Mouse (Mus musculus): Measurements from ENCODE around the gene Pax8. TPM values are rescaled to one million over a fixed set of nuclear protein-coding genes. Genes with fewer than 3 reads are reported as not detected.

Pax8 gene
- 3.3 and 3.6 TPM in 2 replicates for polyA plus RNA-seq (2015; fragmentation: Nextera tagmentation; extraction: Ambion mirVana)

- Histone ChIP-seq H3K27ac (no peak within 1 kb of the TSS), H3K9ac (no peak within 1 kb of the TSS), H3K4me2 (peak within 1 kb of the TSS; percentile 62), H3K9me3 (no peaks in the 10 kb centered on the region), H3K4me3 (peak within 1 kb of the TSS; percentile 34), H3K4me1 (peaks cover 12% of the 10 kb centered on the region), H3K27me3 (replicated peaks) (peaks cover 64% of the 10 kb centered on the region), H3K36me3 (replicated peaks) (no peaks in the 10 kb centered on the region)
- WGBS: 17% methylated on average over 9 of the region's 9 CpGs
- peak; percentile 52; the same call in 1 of the 2 replicates for ATAC-seq (replicated peaks)
These were observed at the start of gene Pax8 for GRCm38 (mm10) chr2:24475420-24475819. Pax8 (minus strand) TSS chr2:24475599.

GRCm38 (mm10) chr2:24521430-24522226 lies 46.2 kb upstream of the Pax8 start:
- under 1% methylated on average over 33 of the region's 33 CpGs for WGBS

GRCm38 (mm10) chr2:24520576-24521272 lies 45.3 kb upstream of the Pax8 start:
- Histone ChIP-seq H3K4me2 (peak overlapping the region; percentile 65), H3K4me3 (peak overlapping the region; percentile 42), H3K9ac (0 out of 2 replicates have a peak overlapping the region, but pooled peaks have one; percentile 34), H3K36me3 (replicated peaks) (no peaks in the 10 kb centered on the region), H3K4me1 (peaks cover 4% of the 10 kb centered on the region; the same call in 1 of the 2 replicates), H3K9me3 (no peaks in the 10 kb centered on the region), H3K27me3 (replicated peaks) (peaks cover 6% of the 10 kb centered on the region; the same call in 1 of the 2 replicates), H3K27ac (no peak overlapping the region)
- peak; percentile 55; the same call in 1 of the 2 replicates for ATAC-seq (replicated peaks)
- WGBS: 32% methylated on average over 9 of the region's 9 CpGs

More at GRCm38 (mm10) chr2:24521430-24522226, 46.2 kb upstream of the Pax8 start:
- Histone ChIP-seq H3K4me2 (peak overlapping the region; percentile 65), H3K4me3 (peak overlapping the region; percentile 42), H3K9me3 (no peaks in the 10 kb centered on the region), H3K9ac (peak overlapping the region; percentile 34), H3K27ac (no peak overlapping the region), H3K36me3 (replicated peaks) (no peaks in the 10 kb centered on the region), H3K4me1 (peaks cover 4% of the 10 kb centered on the region; the same call in 1 of the 2 replicates), H3K27me3 (replicated peaks) (peaks cover 6% of the 10 kb centered on the region; the same call in 1 of the 2 replicates)
- peak; percentile 88 for ATAC-seq (replicated peaks)

- 88% methylated on average over 3 of the region's 3 CpGs for WGBS
These were observed 41.5 kb upstream of the Pax8 start for GRCm38 (mm10) chr2:24516946-24517345.

GRCm38 (mm10) chr2:24507359-24507758 lies 32.0 kb upstream of the Pax8 start:
- Histone ChIP-seq H3K9me3 (no peaks in the 10 kb centered on the region), H3K27ac (no peak overlapping the region), H3K4me1 (no peaks in the 10 kb centered on the region), H3K27me3 (replicated peaks) (no peaks in the 10 kb centered on the region), H3K9ac (no peak overlapping the region), H3K36me3 (replicated peaks) (no peaks in the 10 kb centered on the region), H3K4me3 (no peak overlapping the region), H3K4me2 (no peak overlapping the region)
- WGBS: 68% methylated on average over 3 of the region's 3 CpGs
- no peak for ATAC-seq (replicated peaks)

More at GRCm38 (mm10) chr2:24516946-24517345, 41.5 kb upstream of the Pax8 start:
- Histone ChIP-seq H3K4me3 (no peak overlapping the region), H3K4me2 (no peak overlapping the region), H3K27ac (no peak overlapping the region), H3K36me3 (replicated peaks) (no peaks in the 10 kb centered on the region), H3K4me1 (peaks cover 4% of the 10 kb centered on the region; the same call in 1 of the 2 replicates), H3K9me3 (no peaks in the 10 kb centered on the region), H3K27me3 (replicated peaks) (peaks cover 6% of the 10 kb centered on the region; the same call in 1 of the 2 replicates), H3K9ac (no peak overlapping the region)
- ATAC-seq (replicated peaks): no peak

- H3K9me3 ChIP-seq: no peaks in the 10 kb centered on the region
- H3K9ac ChIP-seq: no peak overlapping the region
- peak; percentile 70 for ATAC-seq (replicated peaks)
- WGBS: 13% methylated on average over 5 of the region's 5 CpGs
- no peaks in the 10 kb centered on the region for H3K4me1 ChIP-seq
- no peak overlapping the region for H3K4me3 ChIP-seq
- H3K36me3 ChIP-seq (replicated peaks): no peaks in the 10 kb centered on the region
- no peak overlapping the region for H3K4me2 ChIP-seq
- no peak overlapping the region for H3K27ac ChIP-seq
- H3K27me3 ChIP-seq (replicated peaks): no peaks in the 10 kb centered on the region
These were observed 27.6 kb upstream of the Pax8 start for GRCm38 (mm10) chr2:24502963-24503471.

- Histone ChIP-seq H3K27me3 (replicated peaks) (no peaks in the 10 kb centered on the region), H3K36me3 (replicated peaks) (no peaks in the 10 kb centered on the region), H3K4me2 (no peak overlapping the region), H3K4me3 (no peak overlapping the region), H3K4me1 (no peaks in the 10 kb centered on the region), H3K9me3 (no peaks in the 10 kb centered on the region), H3K9ac (no peak overlapping the region), H3K27ac (no peak overlapping the region)
- ATAC-seq (replicated peaks): no peak
- WGBS: 59% methylated on average over 2 of the region's 2 CpGs
These were observed 25.5 kb upstream of the Pax8 start for GRCm38 (mm10) chr2:24500921-24501320.

GRCm38 (mm10) chr2:24490564-24490963 lies 15.2 kb upstream of the Pax8 start:
- ATAC-seq (replicated peaks): no peak
- no peak overlapping the region for H3K9ac ChIP-seq
- H3K9me3 ChIP-seq: no peaks in the 10 kb centered on the region
- H3K4me1 ChIP-seq: no peaks in the 10 kb centered on the region
- H3K4me3 ChIP-seq: no peak overlapping the region
- H3K27ac ChIP-seq: no peak overlapping the region
- H3K27me3 ChIP-seq (replicated peaks): no peaks in the 10 kb centered on the region
- WGBS: 50% methylated on average over 6 of the region's 6 CpGs
- H3K36me3 ChIP-seq (replicated peaks): no peaks in the 10 kb centered on the region
- H3K4me2 ChIP-seq: no peak overlapping the region

GRCm38 (mm10) chr2:24488660-24489059 lies 13.3 kb upstream of the Pax8 start:
- Histone ChIP-seq H3K4me2 (no peak overlapping the region), H3K4me3 (no peak overlapping the region), H3K9ac (no peak overlapping the region), H3K27ac (no peak overlapping the region), H3K9me3 (no peaks in the 10 kb centered on the region), H3K27me3 (replicated peaks) (no peaks in the 10 kb centered on the region), H3K36me3 (replicated peaks) (no peaks in the 10 kb centered on the region), H3K4me1 (no peaks in the 10 kb centered on the region)
- ATAC-seq (replicated peaks): no peak
- WGBS: 79% methylated on average over 3 of the region's 3 CpGs

- no peak overlapping the region for H3K4me3 ChIP-seq
- no peaks in the 10 kb centered on the region for H3K27me3 ChIP-seq (replicated peaks)
- WGBS: 74% methylated on average over 4 of the region's 4 CpGs
- no peaks in the 10 kb centered on the region for H3K9me3 ChIP-seq
- no peak overlapping the region for H3K4me2 ChIP-seq
- no peak overlapping the region for H3K9ac ChIP-seq
- no peaks in the 10 kb centered on the region for H3K36me3 ChIP-seq (replicated peaks)
- H3K4me1 ChIP-seq: no peaks in the 10 kb centered on the region
- no peak for ATAC-seq (replicated peaks)
- H3K27ac ChIP-seq: no peak overlapping the region
These were observed 11.8 kb upstream of the Pax8 start for GRCm38 (mm10) chr2:24487056-24487825.

GRCm38 (mm10) chr2:24485398-24485797 lies 10.0 kb upstream of the Pax8 start:
- 97% methylated on average over 4 of the region's 4 CpGs for WGBS
- H3K9me3 ChIP-seq: no peaks in the 10 kb centered on the region
- no peak for ATAC-seq (replicated peaks)
- H3K4me3 ChIP-seq: no peak overlapping the region
- H3K27ac ChIP-seq: no peak overlapping the region
- no peaks in the 10 kb centered on the region for H3K36me3 ChIP-seq (replicated peaks)
- no peaks in the 10 kb centered on the region for H3K27me3 ChIP-seq (replicated peaks)
- H3K4me2 ChIP-seq: no peak overlapping the region
- no peak overlapping the region for H3K9ac ChIP-seq
- H3K4me1 ChIP-seq: no peaks in the 10 kb centered on the region

Measured in midbrain, embryonic 15.5 days (tissue).